Mouse (Mus musculus) limb, embryonic 13.5 days (tissue): Measurements from ENCODE around the gene Ctps2. TPM values are rescaled to one million over a fixed set of nuclear protein-coding genes. Genes with fewer than 3 reads are reported as not detected.

ENCODE experiments used
- ATAC-seq: fragments of 200-750 bp; cut with Nextera tagmentation; 2 replicates; pipeline ENCODE4 v1.8.0; 2017; ENCODE audit warnings: low read depth, moderate number of reproducible peaks, moderate TSS enrichment; ENCODE audit not compliant: low FRiP score
- H3K27ac ChIP-seq: fragments of 300-500 bp; sonication (generic); 2 replicates; pipeline ENCODE4 v1.5.1; 2015; ENCODE audit warnings: inconsistent platforms, mild to moderate bottlenecking, moderate library complexity
- H3K27me3 ChIP-seq: fragments of 300-500 bp; sonication (generic); 2 replicates; pipeline ENCODE4 v1.6.1; 2015; ENCODE audit warnings: mild to moderate bottlenecking, inconsistent platforms
- H3K36me3 ChIP-seq: fragments of 300-500 bp; sonication (generic); 2 replicates; pipeline ENCODE4 v1.6.1; 2015; ENCODE audit warnings: inconsistent platforms, mild to moderate bottlenecking, moderate library complexity
- H3K4me1 ChIP-seq: fragments of 300-500 bp; sonication (generic); 2 replicates; pipeline ENCODE4 v1.6.1; 2015; ENCODE audit warnings: inconsistent platforms
- H3K4me2 ChIP-seq: fragments of 300-500 bp; sonication (generic); replicated peaks from 2 replicates; pipeline ENCODE4 v1.6.1; 2015; ENCODE audit warnings: inconsistent platforms, mild to moderate bottlenecking, moderate library complexity
- H3K4me3 ChIP-seq: fragments of 300-500 bp; sonication (generic); 2 replicates; pipeline ENCODE4 v1.5.1; 2015; ENCODE audit warnings: moderate library complexity, mild to moderate bottlenecking, inconsistent platforms
- H3K9ac ChIP-seq: fragments of 300-500 bp; sonication (generic); 2 replicates; pipeline ENCODE4 v1.6.1; 2015; ENCODE audit warnings: mild to moderate bottlenecking, inconsistent platforms
- H3K9me3 ChIP-seq: fragments of 300-500 bp; sonication (generic); 2 replicates; pipeline ENCODE4 v1.6.1; 2016; ENCODE audit warnings: inconsistent platforms
- whole genome bisulfite sequencing: fragments of 180-500 bp; shearing (Covaris S2); methylation state at CpG from one replicate; pipeline ENCODE4 v1.1.7; 2015; 5-methylcytosine and 5-hydroxymethylcytosine counted together
- microRNA counts: library from miRNA; unstranded; fragments of <30 nt; microRNA quantifications from one replicate; lab custom pipeline; 2016
- microRNA-seq: library from miRNA; unstranded; fragments of <30 nt; microRNA quantifications from one replicate; pipeline ENCODE4, GENCODE M21; 2016
- polyA plus RNA-seq: library from polyadenylated mRNA; unstranded; fragments of >200 nt; fragmentation: Nextera tagmentation; extraction: Ambion mirVana; gene quantifications from 2 replicates; pipeline ENCODE4 v1.2.1, GENCODE M21; 2015

Ctps2 gene
- polyA plus RNA-seq, 1 experiment from 2014 or later = 111 TPM

- H3K27me3 ChIP-seq = peaks cover 8% of the 10 kb centered on the region; the same call in 1 of the 2 replicates
These were observed 91.1 kb downstream of the Ctps2 start for GRCm38 (mm10) chrX:162992121-162992520.

GRCm38 (mm10) chrX:163027864-163028263 lies 126.8 kb downstream of the Ctps2 start:
- no peaks in the 10 kb centered on the region for H3K4me1 ChIP-seq
- H3K36me3 ChIP-seq = peaks cover 6% of the 10 kb centered on the region; the same call in 1 of the 2 replicates
- H3K27me3 ChIP-seq = peaks cover 7% of the 10 kb centered on the region; the same call in 1 of the 2 replicates

More at GRCm38 (mm10) chrX:162992121-162992520, 91.1 kb downstream of the Ctps2 start:
- WGBS = 66% methylated on average over 3 of the region's 3 CpGs
- H3K36me3 ChIP-seq = 0 out of 2 replicates have a peak, but pooled peaks cover 6% of the 10 kb centered on the region
- H3K9me3 ChIP-seq = no peaks in the 10 kb centered on the region
- no peak overlapping the region for H3K9ac ChIP-seq
- H3K4me2 ChIP-seq = no peak overlapping the region
- no peak for ATAC-seq
- no peaks in the 10 kb centered on the region for H3K4me1 ChIP-seq
- H3K27ac ChIP-seq = no peak overlapping the region
- no peak overlapping the region for H3K4me3 ChIP-seq

GRCm38 (mm10) chrX:163038767-163039166 lies 137.7 kb downstream of the Ctps2 start:
- Histone ChIP-seq H3K27ac (no peak overlapping the region), H3K36me3 (no peaks in the 10 kb centered on the region), H3K9ac (no peak overlapping the region), H3K4me3 (no peak overlapping the region), H3K27me3 (peaks cover 13% of the 10 kb centered on the region; the same call in 1 of the 2 replicates), H3K9me3 (no peaks in the 10 kb centered on the region), H3K4me2 (no peak overlapping the region), H3K4me1 (no peaks in the 10 kb centered on the region)
- ATAC-seq = no peak
- WGBS = 43% methylated on average over 3 of the region's 3 CpGs

More at GRCm38 (mm10) chrX:163027864-163028263, 126.8 kb downstream of the Ctps2 start:
- H3K9ac ChIP-seq = no peak overlapping the region
- no peaks in the 10 kb centered on the region for H3K9me3 ChIP-seq
- H3K27ac ChIP-seq = no peak overlapping the region
- H3K4me2 ChIP-seq = no peak overlapping the region
- no peak overlapping the region for H3K4me3 ChIP-seq
- no peak for ATAC-seq

GRCm38 (mm10) chrX:163042771-163043170 lies 141.7 kb downstream of the Ctps2 start:
- H3K4me1 ChIP-seq = no peaks in the 10 kb centered on the region
- no peak overlapping the region for H3K27ac ChIP-seq
- 90% methylated on average over 1 of the region's 1 CpGs for WGBS
- H3K27me3 ChIP-seq = peaks cover 31% of the 10 kb centered on the region
- H3K9ac ChIP-seq = no peak overlapping the region
- H3K4me2 ChIP-seq = no peak overlapping the region
- no peaks in the 10 kb centered on the region for H3K9me3 ChIP-seq
- no peak overlapping the region for H3K4me3 ChIP-seq
- no peak for ATAC-seq
- H3K36me3 ChIP-seq = no peaks in the 10 kb centered on the region

GRCm38 (mm10) chrX:163063936-163064335 lies 162.9 kb downstream of the Ctps2 start:
- Histone ChIP-seq H3K4me3 (no peak overlapping the region), H3K9ac (no peak overlapping the region), H3K9me3 (no peaks in the 10 kb centered on the region), H3K4me2 (no peak overlapping the region), H3K36me3 (no peaks in the 10 kb centered on the region), H3K4me1 (no peaks in the 10 kb centered on the region), H3K27ac (no peak overlapping the region), H3K27me3 (peaks cover 2% of the 10 kb centered on the region; the same call in 1 of the 2 replicates)
- ATAC-seq = no peak
- 53% methylated on average over 1 of the region's 1 CpGs for WGBS

MicroRNAs within 50 kb of the gene (microRNA counts, 519-probe panel; counts per million panel counts)
- 1,742 counts per million, percentile 20 among the panel's probes with 10 or more counts for microRNA mmu-miR-3473 (lab: Ali Mortazavi, UCI)

Small RNAs within 50 kb of the gene (microRNA-seq; reads per million reads assigned to microRNA genes)
- gene Mir3473a = not detected

Other genes starting within 250 kb of the Ctps2 start
- gene Rbbp7, start 140.8 kb upstream of the Ctps2 start, polyA plus RNA-seq = 491 and 493 TPM in 2 replicates
- 16.1 and 16.6 TPM in 2 replicates for gene Txlng, start 71.8 kb upstream of the Ctps2 start, polyA plus RNA-seq
- gene Syap1, start 12.8 kb upstream of the Ctps2 start, polyA plus RNA-seq = 43.5 and 44.7 TPM in 2 replicates
- not detected in 2 replicates for gene S100g, start 63.4 kb downstream of the Ctps2 start, polyA plus RNA-seq